Mouse (Mus musculus) lung, postnatal 0 days (tissue): ENCODE data around the gene Iqcg. TPM values are rescaled to one million over a fixed set of nuclear protein-coding genes. Genes with fewer than 3 reads are reported as not detected.

ENCODE experiments used
- ATAC-seq: fragments of 200-750 bp; cut with Nextera tagmentation; 2 replicates; pipeline ENCODE4 v1.8.0; 2017; ENCODE audit warnings: moderate library complexity
- DNase-seq: peaks from one replicate; pipeline ENCODE4 v3.0.0-alpha.2; 2016; ENCODE audit warnings: low spot score
- H3K27ac ChIP-seq: fragments of 300-500 bp; sonication (generic); 2 replicates; pipeline ENCODE4 v1.5.1; 2014; ENCODE audit warnings: antibody characterized with exemption, mild to moderate bottlenecking, low read length, mixed read lengths
- H3K27me3 ChIP-seq: fragments of 300-500 bp; sonication (generic); replicated peaks from 2 replicates; pipeline ENCODE4 v1.6.1; 2014; ENCODE audit warnings: low read length, mixed read lengths; ENCODE audit not compliant: insufficient read depth
- H3K36me3 ChIP-seq: fragments of 300-500 bp; sonication (generic); 2 replicates; pipeline ENCODE4 v1.6.1; 2014; ENCODE audit warnings: low read length, mixed read lengths; ENCODE audit not compliant: insufficient read depth
- H3K4me1 ChIP-seq: fragments of 300-500 bp; sonication (generic); 2 replicates; pipeline ENCODE4 v1.6.1; 2014; ENCODE audit warnings: antibody characterized with exemption, low read depth, low read length, mixed read lengths; ENCODE audit not compliant: insufficient read depth
- H3K4me2 ChIP-seq: fragments of 300-500 bp; sonication (generic); replicated peaks from 2 replicates; pipeline ENCODE4 v1.6.1; 2014; ENCODE audit warnings: low read depth, mild to moderate bottlenecking, low read length, moderate library complexity, mixed read lengths
- H3K4me3 ChIP-seq: fragments of 300-500 bp; sonication (generic); 2 replicates; pipeline ENCODE4 v1.5.1; 2014; ENCODE audit warnings: low read depth, low read length
- H3K9ac ChIP-seq: fragments of 300-500 bp; sonication (generic); replicated peaks from 2 replicates; pipeline ENCODE4 v1.6.1; 2014; ENCODE audit warnings: low read depth, mild to moderate bottlenecking
- H3K9me3 ChIP-seq: fragments of 300-500 bp; sonication (generic); 2 replicates; pipeline ENCODE4 v1.6.1; 2016; ENCODE audit warnings: low read length, mixed read lengths
- CTCF ChIP-seq: IDR thresholded peaks from 2 replicates; pipeline ENCODE4 v1.5.1; 2016; ENCODE audit warnings: antibody characterized with exemption, mild to moderate bottlenecking
- EP300 ChIP-seq: IDR thresholded peaks from 2 replicates; pipeline ENCODE4 v1.6.1; 2016; ENCODE audit warnings: antibody characterized with exemption, mild to moderate bottlenecking, control low read depth
- WGBS: fragments of 180-500 bp; shearing (Covaris S2); extraction: QIAGEN DNeasy Blood & Tissue Kit; methylation state at CpG from one replicate; pipeline ENCODE4 v1.1.7; 2014; 5-methylcytosine and 5-hydroxymethylcytosine counted together
- polyA plus RNA-seq: library from polyadenylated mRNA; unstranded; fragments of >200 nt; fragmentation: Nextera tagmentation; extraction: Ambion mirVana; gene quantifications from 2 replicates; pipeline ENCODE4 v1.2.1, GENCODE M21; 2015

Iqcg gene
- polyA plus RNA-seq, 1 experiment from 2014 or later: 6.0 TPM

GRCm38 (mm10) chr16:33048004-33048403 is 8.0 kb downstream of the Iqcg start:
- H3K27ac ChIP-seq: no peak overlapping the region
- TF ChIP-seq CTCF: no peak
- TF ChIP-seq EP300: no peak
- H3K9me3 ChIP-seq: no peaks in the 10 kb centered on the region
- H3K4me2 ChIP-seq: no peak overlapping the region
- ATAC-seq (no peak), DNase-seq (no peak)
- H3K9ac ChIP-seq: no peak overlapping the region
- H3K4me1 ChIP-seq: no peaks in the 10 kb centered on the region
- WGBS: 97% methylated on average over 1 of the region's 1 CpGs
- no peak overlapping the region for H3K4me3 ChIP-seq
- H3K36me3 ChIP-seq: no peaks in the 10 kb centered on the region
- no peaks in the 10 kb centered on the region for H3K27me3 ChIP-seq

GRCm38 (mm10) chr16:33043268-33043667 is 12.8 kb downstream of the Iqcg start:
- no peaks in the 10 kb centered on the region for H3K27me3 ChIP-seq
- 58% methylated on average over 2 of the region's 2 CpGs for WGBS
- H3K9ac ChIP-seq: no peak overlapping the region
- no peak overlapping the region for H3K27ac ChIP-seq
- no peak for TF ChIP-seq EP300
- no peak for TF ChIP-seq CTCF
- H3K36me3 ChIP-seq: no peaks in the 10 kb centered on the region
- DNase-seq: peak; percentile 22
- peak; percentile 44; the same call in 1 of the 2 replicates for ATAC-seq
- no peak overlapping the region for H3K4me3 ChIP-seq
- H3K9me3 ChIP-seq: no peaks in the 10 kb centered on the region
- H3K4me1 ChIP-seq: no peaks in the 10 kb centered on the region
- no peak overlapping the region for H3K4me2 ChIP-seq

GRCm38 (mm10) chr16:33042682-33043081 is 13.3 kb downstream of the Iqcg start:
- DNase-seq (no peak), ATAC-seq (no peak)
- no peaks in the 10 kb centered on the region for H3K9me3 ChIP-seq
- TF ChIP-seq CTCF (no peak), EP300 (no peak)
- H3K27me3 ChIP-seq: no peaks in the 10 kb centered on the region
- H3K36me3 ChIP-seq: no peaks in the 10 kb centered on the region
- no peak overlapping the region for H3K27ac ChIP-seq
- 41% methylated on average over 1 of the region's 1 CpGs for WGBS
- H3K4me1 ChIP-seq: no peaks in the 10 kb centered on the region
- no peak overlapping the region for H3K4me2 ChIP-seq
- no peak overlapping the region for H3K9ac ChIP-seq
- no peak overlapping the region for H3K4me3 ChIP-seq

GRCm38 (mm10) chr16:33036006-33036405 is 20.0 kb downstream of the Iqcg start:
- no peak overlapping the region for H3K4me2 ChIP-seq
- H3K27ac ChIP-seq: no peak overlapping the region
- no peaks in the 10 kb centered on the region for H3K36me3 ChIP-seq
- no peak overlapping the region for H3K4me3 ChIP-seq
- no peak for TF ChIP-seq EP300
- no peak for TF ChIP-seq CTCF
- peak; percentile 48 for DNase-seq
- peak; percentile 60; the same call in 1 of the 2 replicates for ATAC-seq
- WGBS: 53% methylated on average over 4 of the region's 4 CpGs
- no peaks in the 10 kb centered on the region for H3K4me1 ChIP-seq
- no peaks in the 10 kb centered on the region for H3K9me3 ChIP-seq
- no peak overlapping the region for H3K9ac ChIP-seq
- H3K27me3 ChIP-seq: no peaks in the 10 kb centered on the region

GRCm38 (mm10) chr16:33026357-33026756 is 29.7 kb downstream of the Iqcg start:
- Histone ChIP-seq H3K4me1 (no peaks in the 10 kb centered on the region), H3K36me3 (no peaks in the 10 kb centered on the region), H3K4me2 (no peak overlapping the region), H3K9me3 (no peaks in the 10 kb centered on the region), H3K9ac (no peak overlapping the region), H3K27me3 (no peaks in the 10 kb centered on the region), H3K27ac (no peak overlapping the region), H3K4me3 (no peak overlapping the region)
- 82% methylated on average over 7 of the region's 7 CpGs for WGBS
- TF ChIP-seq CTCF: no peak
- no peak for TF ChIP-seq EP300
- DNase-seq: no peak
- ATAC-seq: no peak

GRCm38 (mm10) chr16:33024456-33025104 is 31.4 kb downstream of the Iqcg start:
- Histone ChIP-seq H3K27ac (no peak overlapping the region), H3K4me3 (no peak overlapping the region), H3K36me3 (no peaks in the 10 kb centered on the region), H3K9me3 (no peaks in the 10 kb centered on the region), H3K27me3 (no peaks in the 10 kb centered on the region), H3K4me1 (no peaks in the 10 kb centered on the region), H3K4me2 (no peak overlapping the region), H3K9ac (no peak overlapping the region)
- TF ChIP-seq EP300: no peak
- TF ChIP-seq CTCF: peak; percentile 31
- DNase-seq: peak; percentile 57
- peak; percentile 61 for ATAC-seq
- WGBS: 65% methylated on average over 8 of the region's 8 CpGs

- H3K27me3 ChIP-seq: no peaks in the 10 kb centered on the region
- no peak overlapping the region for H3K9ac ChIP-seq
- DNase-seq (peak; percentile 93), ATAC-seq (peak; percentile 84)
- TF ChIP-seq EP300: no peak
- peak; percentile 99 for TF ChIP-seq CTCF
- H3K9me3 ChIP-seq: no peaks in the 10 kb centered on the region
- WGBS: 6% methylated on average over 4 of the region's 4 CpGs
- H3K4me2 ChIP-seq: no peak overlapping the region
- no peak overlapping the region for H3K27ac ChIP-seq
- no peaks in the 10 kb centered on the region for H3K4me1 ChIP-seq
- no peaks in the 10 kb centered on the region for H3K36me3 ChIP-seq
- H3K4me3 ChIP-seq: no peak overlapping the region
These were observed 32.3 kb downstream of the Iqcg start for GRCm38 (mm10) chr16:33023750-33024149.
